Mouse (Mus musculus): Measurements from ENCODE around the gene Dclk2.

Dclk2 gene

DNA sequence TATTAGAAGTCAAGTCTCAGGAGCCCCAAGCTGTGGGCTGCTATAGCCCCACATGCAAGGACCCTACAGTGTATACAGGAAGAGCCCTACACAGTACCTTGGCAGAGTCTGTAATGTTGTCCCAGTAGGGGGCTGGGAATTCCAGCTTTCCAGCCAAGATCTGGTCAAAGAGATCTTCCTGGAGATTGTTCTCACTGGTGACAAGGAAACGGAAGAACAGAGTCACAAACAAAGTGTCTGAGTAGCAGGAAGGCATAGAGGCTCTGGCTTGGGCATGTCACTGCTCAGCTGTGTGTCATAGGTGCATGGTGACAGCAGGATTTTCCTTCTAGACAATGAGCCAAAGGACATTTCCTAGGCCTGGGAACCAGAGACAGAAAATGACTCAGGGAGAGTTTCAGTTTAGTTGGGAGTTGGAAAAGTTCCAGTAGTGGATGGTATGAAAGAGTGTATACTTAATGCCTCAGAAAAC, 126.9 kb downstream of the Dclk2 start:
- DNase-seq, result no peak

DNA sequence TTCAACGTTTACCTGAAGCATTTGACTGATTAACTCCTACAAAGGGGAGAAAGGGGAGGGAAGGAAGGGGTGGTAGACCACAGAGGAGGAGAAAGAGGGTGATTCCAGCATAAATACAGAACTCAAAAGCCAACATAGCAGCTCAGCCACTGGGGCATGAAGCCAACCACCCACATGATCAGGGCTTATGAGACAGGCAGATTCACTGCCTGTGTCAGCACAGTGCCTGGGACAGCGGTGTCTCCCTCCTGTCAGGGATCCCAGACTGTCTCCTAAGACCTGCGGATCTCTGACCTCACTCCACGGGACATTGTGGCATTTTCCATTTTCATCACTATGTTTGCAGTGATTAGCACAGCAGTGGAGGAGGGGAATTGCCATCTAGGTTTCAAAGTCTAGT, 127.4 kb downstream of the Dclk2 start:
- no peak for DNase-seq

DNA sequence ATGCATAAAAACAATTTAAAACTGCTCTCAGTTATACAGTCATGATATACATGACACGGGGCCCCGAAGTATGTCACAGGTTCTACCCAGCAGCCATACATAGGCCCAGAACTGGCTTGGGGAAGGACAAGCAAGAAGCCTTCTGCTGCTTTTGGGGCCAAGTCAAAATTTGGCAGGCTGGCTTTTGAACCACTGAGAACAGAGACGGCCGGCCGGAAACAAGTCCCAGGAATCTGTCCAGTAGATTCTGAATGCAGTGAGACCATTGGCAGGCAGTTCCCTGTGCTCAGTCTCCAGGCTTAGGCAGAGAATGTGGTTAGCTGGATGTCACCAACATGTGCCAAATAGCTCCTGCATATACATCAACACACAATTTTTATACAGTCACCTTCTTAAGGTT, 130.9 kb downstream of the Dclk2 start:
- no peak for DNase-seq

DNA sequence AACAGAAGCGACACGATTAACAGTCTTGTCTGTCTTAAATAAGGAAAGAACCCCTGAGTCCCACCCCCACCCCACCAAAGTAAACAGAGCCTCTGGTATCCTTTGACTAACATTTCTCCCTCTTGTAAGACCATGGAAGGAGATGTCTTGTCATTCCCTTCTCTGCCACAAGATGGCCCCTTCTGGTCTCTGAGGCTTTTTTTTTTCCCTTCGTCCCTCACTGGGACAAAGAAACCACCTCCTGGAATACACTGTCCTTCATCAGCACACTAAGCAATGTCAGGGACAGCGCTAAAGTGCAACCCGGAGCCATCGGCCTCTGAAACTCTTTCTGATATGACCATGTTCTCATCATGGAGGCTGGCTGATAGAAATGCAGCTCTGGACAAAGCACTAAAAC, 131.9 kb downstream of the Dclk2 start:
- peak; percentile 83 for DNase-seq

DNA sequence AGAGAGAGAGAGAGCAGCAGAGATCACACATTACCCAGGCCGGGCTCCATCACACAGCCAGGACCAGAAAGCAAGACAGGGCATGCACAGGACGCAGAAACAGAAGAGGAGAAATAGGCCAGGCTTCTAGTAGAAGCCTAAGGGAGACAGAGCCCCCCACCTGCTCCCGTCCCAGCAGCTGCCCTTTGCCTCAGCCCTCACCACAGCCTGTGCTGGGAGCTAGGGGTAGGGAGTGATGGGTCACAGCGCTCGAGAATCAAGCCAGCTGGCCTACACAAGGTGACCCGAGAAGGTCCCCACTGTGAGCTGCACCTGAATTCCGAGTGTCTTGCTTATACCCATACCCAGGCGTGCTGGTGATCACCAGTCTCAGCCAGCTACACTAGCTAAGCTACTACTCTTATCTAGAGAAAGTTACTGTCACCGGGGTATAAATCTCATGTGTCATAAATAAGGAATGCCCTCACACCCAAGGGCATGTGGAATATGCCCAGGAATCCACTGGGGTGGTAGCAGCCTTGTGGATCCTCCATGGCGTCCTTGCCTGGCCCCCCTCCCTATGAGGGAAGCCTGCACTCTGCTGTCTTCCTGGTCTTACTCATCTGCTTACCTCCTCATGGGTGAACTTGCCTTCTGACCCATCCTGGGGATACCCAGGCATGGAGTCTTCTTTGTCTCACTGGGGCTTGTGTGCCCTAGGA, 133.1 kb downstream of the Dclk2 start:
- DNase-seq, result no peak

DNA sequence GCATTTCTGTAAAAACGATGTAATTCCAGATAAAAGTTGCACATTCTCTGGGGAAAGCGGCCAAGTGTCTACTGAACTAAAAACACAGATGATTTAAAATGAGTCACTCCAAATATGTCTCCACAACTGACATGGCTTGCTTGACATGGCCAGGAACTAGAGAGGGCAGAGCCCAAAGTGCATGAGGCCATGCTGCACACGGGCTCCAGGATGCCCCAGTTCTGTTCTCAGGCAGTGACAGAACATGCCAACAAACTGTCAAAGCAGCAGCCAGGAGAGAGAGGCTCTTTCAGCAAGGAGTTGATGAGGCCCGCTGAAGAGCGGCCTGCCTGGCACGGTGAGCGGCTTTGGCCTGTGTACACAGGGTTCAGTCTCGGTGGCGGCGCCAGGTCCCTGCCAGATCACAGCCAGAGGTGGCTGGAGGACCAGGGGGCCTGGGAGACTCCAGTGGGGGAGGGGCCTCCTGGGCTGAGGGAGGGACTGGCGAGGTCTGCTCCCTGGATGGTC, 133.8 kb downstream of the Dclk2 start:
- no peak for DNase-seq

DNA sequence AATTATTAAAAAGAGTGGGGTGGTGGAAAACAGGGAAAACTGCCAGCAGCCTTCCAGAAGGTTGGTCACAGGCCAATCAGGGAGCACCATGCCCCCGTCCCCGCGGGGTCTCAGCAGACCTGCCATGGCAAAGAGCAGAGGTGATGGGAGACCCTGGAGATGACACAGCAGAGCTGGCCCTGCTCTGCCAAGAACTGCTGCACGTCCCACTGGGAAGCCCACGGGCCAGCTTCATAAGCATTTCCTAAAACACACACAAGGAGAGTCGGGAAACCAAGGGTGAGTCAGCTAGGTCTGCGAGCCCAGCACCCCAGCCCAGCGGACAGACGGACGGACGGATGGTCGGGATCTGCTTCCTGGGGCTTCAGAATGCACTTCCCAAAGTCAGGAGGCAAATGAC, 134.4 kb downstream of the Dclk2 start:
- no peak for DNase-seq

DNA sequence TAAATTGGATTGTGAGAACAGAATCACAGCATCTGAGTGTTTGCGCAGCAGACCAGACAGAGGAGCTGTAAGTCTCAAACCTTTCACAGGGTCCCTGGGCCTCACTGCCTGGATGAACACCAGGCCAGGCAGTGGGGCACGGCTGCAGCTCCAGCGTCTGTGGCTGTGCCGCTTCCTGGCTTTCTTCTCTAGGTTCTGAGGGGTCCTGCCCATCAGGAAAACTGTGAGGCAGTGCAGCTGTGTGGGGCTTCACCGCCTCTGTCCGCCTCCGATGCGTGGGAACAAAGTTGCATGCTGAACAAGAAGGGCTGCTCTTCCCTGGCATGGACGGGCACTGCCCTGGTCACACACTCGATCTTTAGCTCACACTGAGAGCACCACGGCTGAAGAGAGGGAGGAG, 135.7 kb downstream of the Dclk2 start:
- DNase-seq, result no peak

DNA sequence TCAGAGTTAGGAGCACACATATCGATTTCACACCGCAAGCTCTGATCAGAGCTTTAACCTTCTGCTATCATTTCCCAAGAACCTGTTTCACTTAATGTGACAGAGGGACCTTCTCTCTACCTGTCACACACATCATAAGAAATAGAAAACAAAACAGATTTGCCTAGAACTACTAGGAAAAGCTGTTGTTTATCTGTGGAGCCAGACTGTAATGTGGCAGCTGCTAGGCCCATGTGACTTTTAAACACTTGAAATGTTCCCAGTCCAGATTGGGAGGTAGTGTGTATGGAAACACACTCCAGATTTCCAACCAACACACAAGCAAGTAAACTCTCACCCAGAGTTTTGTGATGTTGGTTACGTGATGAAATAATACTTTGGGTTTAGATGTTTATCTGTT, 136.6 kb downstream of the Dclk2 start:
- DNase-seq, result no peak

DNA sequence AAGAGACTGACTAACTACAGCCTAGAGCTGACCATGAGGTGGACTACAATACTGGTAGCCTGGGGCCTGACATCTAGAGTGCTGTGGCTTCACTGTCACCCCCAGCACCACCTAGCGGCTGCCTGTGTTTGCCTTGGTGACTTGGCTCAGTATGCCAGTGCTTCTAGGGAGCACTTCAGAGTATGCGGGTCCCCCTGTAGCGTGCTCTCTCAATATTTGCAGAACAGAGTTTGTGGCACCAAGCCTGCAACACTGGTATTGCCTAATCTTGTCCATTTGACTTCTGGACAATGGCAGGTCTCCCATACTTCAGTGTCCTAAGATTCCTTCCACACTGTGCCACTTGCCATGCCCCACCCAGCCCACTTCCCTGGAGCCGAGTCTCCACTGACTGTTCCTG, 140.9 kb downstream of the Dclk2 start:
- DNase-seq, result no peak

DNA sequence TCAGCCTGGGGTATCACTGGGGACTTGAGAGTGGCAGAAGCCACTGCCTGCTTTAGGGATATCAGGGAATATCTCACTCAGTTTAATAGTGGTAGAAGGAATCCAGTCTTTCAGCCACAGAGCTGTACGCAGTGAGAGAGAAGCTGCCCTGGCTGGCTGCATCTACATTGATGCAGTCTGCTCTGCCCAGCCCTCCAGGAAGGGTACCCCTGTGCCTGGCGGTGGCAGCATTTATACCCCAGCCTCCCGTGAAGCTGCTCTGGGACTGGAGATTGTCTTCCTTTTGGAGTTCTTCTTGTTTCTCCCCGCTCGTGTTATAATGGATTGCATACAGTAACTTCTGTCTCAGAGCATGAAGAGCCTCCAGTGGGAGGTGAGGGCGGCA, 145.2 kb downstream of the Dclk2 start:
- no peak for DNase-seq

DNA sequence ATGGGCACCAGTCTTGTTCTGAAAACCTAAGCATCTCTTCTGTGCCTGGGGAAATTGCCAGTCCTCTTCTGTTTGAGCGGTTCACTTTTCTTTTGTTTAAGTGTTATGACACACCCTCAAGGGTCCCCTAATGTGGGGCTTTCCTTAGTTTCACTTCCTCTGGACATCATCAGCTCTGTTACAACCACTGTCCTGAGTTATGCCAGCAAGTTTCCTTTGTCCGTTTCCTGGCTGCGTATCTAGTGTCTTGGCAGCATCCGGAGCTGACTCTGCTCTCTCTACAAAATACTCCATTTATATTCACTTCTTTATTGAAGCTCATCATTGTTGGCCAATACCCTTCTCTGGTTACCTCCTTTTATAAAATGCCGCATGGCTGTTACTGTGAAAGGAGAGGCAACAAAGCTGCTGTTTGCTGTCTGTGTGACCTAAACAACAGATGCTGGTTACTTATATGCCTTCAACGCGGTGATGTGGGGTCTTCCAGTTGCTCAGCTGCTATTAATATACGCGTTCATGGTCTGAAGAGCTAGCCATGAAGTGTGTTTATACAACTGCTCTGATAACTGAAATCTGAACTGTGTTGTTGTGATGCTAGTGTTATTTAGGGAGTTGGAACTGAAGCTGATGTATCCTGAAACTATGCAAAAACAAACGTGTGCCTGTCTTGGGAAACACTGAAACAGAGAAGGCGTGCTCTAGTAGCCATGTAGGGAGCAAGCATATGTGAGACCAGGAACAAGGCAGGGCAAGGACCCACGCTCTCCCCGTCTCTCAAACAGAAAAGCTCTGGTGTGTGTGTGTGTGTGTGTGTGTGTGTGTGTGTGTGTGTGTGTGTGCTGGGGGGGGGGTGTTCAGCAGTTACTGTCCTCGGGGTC, 145.8 kb downstream of the Dclk2 start:
- no peak for DNase-seq

DNA sequence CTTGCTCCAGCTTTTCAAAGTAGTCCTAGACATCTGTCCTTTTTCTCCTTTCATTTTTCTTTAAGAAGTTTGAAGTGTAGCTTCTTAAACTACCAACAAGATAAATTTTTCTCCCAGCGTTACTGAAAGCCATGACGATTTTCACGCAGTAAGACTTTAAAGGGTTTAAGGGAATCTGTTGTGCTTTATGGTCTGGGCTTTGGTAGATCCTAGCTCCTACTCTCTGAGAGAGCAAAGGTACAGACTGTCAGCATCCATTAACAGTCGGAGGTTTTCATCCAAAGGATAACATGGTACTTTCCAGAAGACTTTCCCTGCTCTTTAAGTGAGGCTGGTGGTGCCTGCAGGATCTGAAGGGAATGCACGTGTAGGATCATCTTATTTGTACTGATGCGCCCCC, 151.7 kb downstream of the Dclk2 start:
- no peak for DNase-seq

DNA sequence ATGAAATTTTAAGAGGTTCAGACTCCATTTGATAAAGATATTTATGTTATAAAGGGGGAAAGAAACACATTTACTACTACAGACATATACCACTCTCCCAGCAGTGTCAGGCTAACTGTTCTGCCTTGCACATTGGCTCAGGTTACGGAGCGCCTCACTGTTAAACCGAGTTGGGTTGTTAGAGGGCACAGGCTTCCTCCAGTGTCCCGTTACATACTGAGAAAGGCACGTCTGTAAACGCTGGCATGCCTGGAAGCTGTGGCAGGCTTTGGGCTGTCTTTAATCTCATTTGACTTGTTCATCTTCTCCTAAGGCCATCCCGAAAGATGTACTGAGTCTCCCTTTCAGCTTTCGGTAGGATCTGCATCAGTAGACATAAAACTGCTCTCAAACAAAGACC, 152.1 kb downstream of the Dclk2 start:
- DNase-seq, result peak; percentile 70

DNA sequence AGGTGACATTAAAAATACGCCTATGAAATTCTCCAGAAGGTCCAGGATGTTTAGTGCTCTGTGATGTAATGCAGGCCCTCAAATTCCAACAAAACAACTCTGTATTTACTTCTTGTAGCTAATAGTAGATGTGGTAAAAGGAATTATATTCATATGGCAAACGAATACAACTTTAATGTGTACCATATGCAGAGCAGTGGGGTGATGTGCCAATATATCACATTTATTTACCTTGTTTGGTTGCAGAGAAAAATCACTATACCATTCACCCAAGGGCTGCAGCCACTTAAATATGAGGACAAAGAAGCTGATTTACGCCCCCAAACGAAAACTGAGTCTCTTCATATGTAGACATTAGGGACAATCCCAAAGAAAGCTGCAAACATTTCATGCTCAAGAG, 158.2 kb downstream of the Dclk2 start:
- DNase-seq, result no peak

DNA sequence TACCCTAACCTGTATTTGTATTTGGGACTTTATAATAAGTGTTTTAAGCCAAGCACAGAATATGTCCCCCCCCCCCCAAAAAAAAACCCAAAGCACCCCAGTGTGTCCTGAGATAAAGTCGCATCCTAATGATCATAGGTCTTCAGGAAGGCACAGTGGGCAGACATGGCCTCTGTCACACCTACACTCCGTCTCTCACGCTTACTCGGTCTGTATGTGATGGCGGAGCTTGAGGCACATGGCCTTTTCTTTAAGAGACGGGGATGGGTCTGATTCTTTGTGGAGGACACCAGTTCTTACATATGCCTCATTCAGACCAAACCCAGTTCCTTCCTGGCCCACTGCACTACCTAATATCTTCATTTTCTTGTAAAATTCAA, 158.6 kb downstream of the Dclk2 start:
- DNase-seq, result no peak

DNA sequence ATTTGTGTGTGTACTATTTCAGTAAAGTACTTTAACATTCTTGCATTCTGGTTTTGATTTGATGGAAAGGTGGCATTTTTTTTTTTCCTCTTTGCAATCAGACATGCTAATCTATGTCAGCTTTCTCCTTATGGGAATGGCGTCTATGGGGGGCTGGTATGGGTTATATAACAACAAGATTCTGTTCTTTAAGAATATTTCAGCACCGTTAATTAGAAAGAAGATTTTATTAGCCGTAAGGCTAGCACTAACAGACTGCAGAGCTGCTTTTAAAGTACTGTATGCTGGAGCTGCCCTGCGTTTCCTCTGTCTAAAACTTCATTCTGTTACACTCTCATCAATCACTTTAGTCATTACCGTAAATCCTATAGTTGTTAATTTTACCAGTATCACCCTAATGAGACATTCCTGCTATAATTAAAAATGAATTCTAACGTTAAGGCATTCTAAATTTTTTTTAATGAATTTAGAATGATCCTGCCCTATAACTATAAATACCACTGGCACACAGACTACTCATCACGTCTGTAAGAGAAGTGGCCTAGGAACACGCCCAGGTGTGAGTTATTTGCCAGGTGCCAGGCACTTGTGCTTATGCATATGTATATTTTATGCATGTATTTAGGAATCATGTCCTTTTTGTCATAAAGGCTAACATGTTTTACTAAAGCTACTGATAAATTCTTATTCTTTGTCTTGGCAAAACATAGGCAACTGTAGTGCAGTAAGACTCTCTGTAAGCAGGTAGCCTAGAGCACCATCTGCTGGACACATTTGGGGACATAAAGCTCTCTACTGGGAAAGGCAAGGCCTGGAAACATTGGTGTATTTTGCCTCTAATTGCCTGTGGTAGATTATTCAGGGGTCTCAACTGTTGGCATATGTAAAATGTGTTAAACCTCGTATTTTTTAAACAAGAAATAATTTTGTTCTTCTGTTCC, 159.3 kb downstream of the Dclk2 start:
- DNase-seq, result peak; percentile 86

DNA sequence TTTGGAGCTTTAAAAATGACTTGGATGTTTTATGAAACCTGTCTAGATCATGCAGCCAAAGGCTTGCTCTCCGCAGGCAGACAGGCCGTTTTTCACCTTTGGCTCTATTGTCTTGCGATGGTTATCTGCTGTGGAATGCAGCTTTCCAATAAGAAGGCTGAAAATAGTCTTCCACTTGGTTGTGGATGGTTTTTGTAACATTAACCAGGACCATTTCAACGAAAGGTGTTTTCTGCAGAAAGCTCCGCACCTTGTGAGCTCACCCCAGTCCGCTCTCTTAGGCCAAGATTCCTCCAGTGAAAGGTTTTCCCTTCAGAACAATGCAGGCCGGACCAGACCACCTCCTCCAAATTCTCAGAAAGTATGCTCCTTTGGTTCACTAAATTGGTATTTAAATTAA, 160.2 kb downstream of the Dclk2 start:
- DNase-seq, result no peak

DNA sequence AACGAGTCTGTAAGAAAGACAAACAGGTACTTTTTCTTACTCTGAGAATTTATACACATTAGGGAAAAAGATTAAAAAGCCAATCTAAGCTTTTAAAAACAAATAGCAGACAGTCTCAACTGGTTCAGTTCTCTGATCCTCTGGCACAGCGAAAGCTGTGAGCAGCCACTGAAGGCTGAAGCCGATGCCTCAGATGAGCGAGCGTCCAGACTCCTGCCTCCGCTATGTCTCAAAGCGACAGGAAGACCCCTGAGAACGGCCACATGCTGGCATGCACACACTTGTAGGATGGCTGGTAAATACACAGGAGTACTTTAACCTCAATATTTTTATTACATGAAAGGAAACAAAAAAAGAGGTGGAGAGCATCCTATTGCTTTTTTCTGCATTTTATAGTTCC, 160.8 kb downstream of the Dclk2 start:
- peak; percentile 45 for DNase-seq

DNA sequence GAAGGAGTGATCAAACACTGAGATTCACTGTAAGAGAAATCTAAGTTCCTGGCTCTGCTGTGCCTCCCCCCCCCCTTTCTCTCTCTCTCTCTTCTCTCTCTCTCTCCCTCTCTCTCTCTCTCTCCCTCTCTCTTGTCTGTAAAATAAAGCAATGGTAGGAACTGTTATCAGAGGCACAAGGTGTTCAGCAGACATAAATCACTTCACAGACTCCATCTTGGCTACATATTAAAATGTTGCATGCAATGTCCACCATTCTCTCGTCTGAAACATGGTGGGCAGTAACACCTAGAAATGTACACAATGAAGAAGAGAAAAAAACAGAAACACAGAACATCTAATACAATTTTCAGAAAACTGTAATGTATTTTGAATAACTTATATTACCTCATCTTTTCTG, 161.3 kb downstream of the Dclk2 start:
- DNase-seq, result no peak

DNA sequence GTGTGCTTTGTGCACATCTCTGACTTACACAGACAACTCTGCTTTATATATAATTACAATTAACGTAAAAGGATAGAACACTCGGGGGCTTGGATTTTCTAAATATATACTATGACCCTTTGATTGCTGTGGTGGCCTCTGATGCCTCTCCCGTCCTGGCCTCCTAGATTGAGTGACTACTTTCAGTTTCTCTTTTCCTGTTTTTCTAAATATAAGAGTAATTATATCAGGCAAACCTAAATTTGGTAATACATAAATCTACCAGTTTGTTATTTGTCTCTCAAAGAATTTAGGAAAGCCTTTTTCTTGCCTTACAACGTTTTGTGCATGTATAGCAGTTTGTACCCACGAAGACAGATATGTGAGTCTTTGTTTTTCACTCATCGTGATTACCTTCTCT, 161.9 kb downstream of the Dclk2 start:
- DNase-seq, result no peak

DNA sequence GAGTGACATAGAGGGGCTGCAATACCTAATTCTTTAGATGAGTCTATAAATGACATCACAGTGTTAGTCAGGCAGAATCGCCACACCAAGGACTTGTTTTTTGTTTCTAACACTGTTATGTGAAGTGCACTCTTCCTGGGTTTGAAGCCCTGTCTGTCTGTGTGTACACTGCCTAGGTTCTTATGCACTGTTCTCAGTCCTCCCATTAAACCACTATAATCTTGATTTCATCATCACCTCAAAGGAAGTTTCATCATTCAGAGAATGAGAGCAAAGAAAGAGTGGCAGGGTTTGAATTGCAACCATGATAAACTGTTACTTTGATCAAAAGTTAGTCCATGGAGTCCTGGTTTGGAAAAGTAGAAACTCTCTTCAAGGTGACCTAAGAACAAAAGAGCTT, 164.1 kb downstream of the Dclk2 start:
- DNase-seq, result no peak

Data from embryo, embryonic 11 days (tissue).